Mouse (Mus musculus) liver, embryonic 14.5 days (tissue): ENCODE data around the gene Agxt2. TPM values are rescaled to one million over a fixed set of nuclear protein-coding genes. Genes with fewer than 3 reads are reported as not detected.

Experiments used
- ATAC-seq: fragments of 200-750 bp; cut with Nextera tagmentation; 2 replicates; pipeline ENCODE4 v1.8.0; 2017; ENCODE audit warnings: moderate number of reproducible peaks, mild to moderate bottlenecking, moderate library complexity; ENCODE audit not compliant: insufficient read depth
- DNase-seq, 3 experiments: peaks; one replicate each; pipeline ENCODE4 v3.0.0-alpha.2; 2012 to 2013; ENCODE audit warnings: low read depth in 3 of 3, low spot score in 3 of 3
- H3K27ac ChIP-seq: fragments of 300-500 bp; sonication (generic); 2 replicates; pipeline ENCODE4 v1.5.1; 2014; ENCODE audit warnings: moderate library complexity, mild to moderate bottlenecking, control low read depth, inconsistent platforms
- H3K27me3 ChIP-seq: fragments of 300-500 bp; sonication (generic); 2 replicates; pipeline ENCODE4 v1.6.1; 2014; ENCODE audit warnings: mild to moderate bottlenecking, low read length, moderate library complexity; ENCODE audit not compliant: control insufficient read depth, insufficient read depth
- H3K36me3 ChIP-seq: fragments of 300-500 bp; sonication (generic); replicated peaks from 2 replicates; pipeline ENCODE4 v1.6.1; 2014; ENCODE audit warnings: low read depth; ENCODE audit not compliant: control insufficient read depth, insufficient read depth
- H3K4me1 ChIP-seq, 2 experiments: fragments of 200-500 bp in 1 of 2; fragments of 300-500 bp in 1 of 2; sonication (generic) in 1 of 2; replicated peaks; 2 replicates each; pipeline ENCODE4 v1.6.1; 2012 to 2014; ENCODE audit warnings: antibody characterized with exemption in 1 of 2, inconsistent platforms in 1 of 2, low read length in 1 of 2; ENCODE audit not compliant: control insufficient read depth in 2 of 2, insufficient read depth in 2 of 2
- H3K4me2 ChIP-seq: fragments of 300-500 bp; sonication (generic); 2 replicates; pipeline ENCODE4 v1.6.1; 2014; ENCODE audit warnings: low read depth, mild to moderate bottlenecking, control low read depth, moderate library complexity
- H3K4me3 ChIP-seq, 2 experiments: fragments of 200-500 bp in 1 of 2; fragments of 300-500 bp in 1 of 2; sonication (generic) in 1 of 2; 2 replicates each; pipeline ENCODE4 v1.5.1; 2012 to 2014; ENCODE audit warnings: low read depth in 2 of 2, low read length in 2 of 2, mild to moderate bottlenecking in 2 of 2, control low read depth in 1 of 2, inconsistent platforms in 1 of 2, moderate library complexity in 1 of 2; ENCODE audit not compliant: insufficient read depth in 1 of 2
- H3K9ac ChIP-seq: fragments of 300-500 bp; sonication (generic); replicated peaks from 2 replicates; pipeline ENCODE4 v1.6.1; 2014; ENCODE audit warnings: mild to moderate bottlenecking, control low read depth, moderate library complexity
- H3K9me3 ChIP-seq: fragments of 300-500 bp; sonication (generic); 2 replicates; pipeline ENCODE4 v1.6.1; 2016; ENCODE audit warnings: low read length, mixed read lengths; ENCODE audit not compliant: control insufficient read depth
- CTCF ChIP-seq: IDR thresholded peaks from 2 replicates; pipeline ENCODE4 v1.5.1; 2016; ENCODE audit warnings: antibody characterized with exemption, low read depth, control low read depth
- EP300 ChIP-seq: IDR thresholded peaks from 2 replicates; pipeline ENCODE4 v1.6.1; 2016; ENCODE audit warnings: antibody characterized with exemption, low read depth
- WGBS: fragments of 180-500 bp; shearing (Covaris S2); extraction: QIAGEN DNeasy Blood & Tissue Kit; methylation state at CpG from one replicate; pipeline ENCODE4 v1.1.7; 2014; ENCODE audit not compliant: insufficient replicate concordance; 5-methylcytosine and 5-hydroxymethylcytosine counted together
- polyA plus RNA-seq, 2 experiments: library from polyadenylated mRNA; depleted of rRNA in 1 of 2; stranded (reverse) in 1 of 2; unstranded in 1 of 2; fragments of >200 nt; fragmentation: Nextera tagmentation in 1 of 2; extraction: Ambion mirVana in 1 of 2; gene quantifications; 2 replicates each; pipeline versions ENCODE4 v1.2.1 to v1.2.3; 2012 to 2014

Gene Agxt2
- polyA plus RNA-seq, 2 experiments = 7.5 to 11.2 TPM

- WGBS = 50% methylated on average over 3 of the region's 3 CpGs
- Histone ChIP-seq H3K9me3 (no peaks in the 10 kb centered on the region), H3K27me3 (no peaks in the 10 kb centered on the region), H3K4me1 (peaks cover 0 to 2% of the 10 kb centered on the region in 2 experiments; a peak in 1 of 4 replicates), H3K4me2 (no peak overlapping the region), H3K27ac (no peak overlapping the region), H3K4me3 (no peak overlapping the region), H3K9ac (no peak overlapping the region), H3K36me3 (no peaks in the 10 kb centered on the region)
- TF ChIP-seq CTCF (no peak), EP300 (no peak)
- ATAC-seq (0 out of 2 replicates have a peak, but pooled peaks have one; percentile 34), DNase-seq (no peak)
These were observed 42.1 kb downstream of the Agxt2 start for GRCm38 (mm10) chr15:10400415-10400814.

- no peak for DNase-seq
These were observed 51.5 kb downstream of the Agxt2 start for GRCm38 (mm10) chr15:10409842-10410241.

GRCm38 (mm10) chr15:10410881-10411280 is 52.5 kb downstream of the Agxt2 start:
- no peaks in the 10 kb centered on the region for H3K4me1 ChIP-seq

More at GRCm38 (mm10) chr15:10409842-10410241, 51.5 kb downstream of the Agxt2 start:
- H3K27ac ChIP-seq = no peak overlapping the region
- WGBS = 62% methylated on average over 3 of the region's 3 CpGs
- no peak overlapping the region for H3K4me2 ChIP-seq
- no peak for ATAC-seq
- no peaks in the 10 kb centered on the region for H3K36me3 ChIP-seq
- no peaks in the 10 kb centered on the region for H3K9me3 ChIP-seq
- no peak overlapping the region for H3K9ac ChIP-seq
- no peak overlapping the region for H3K4me3 ChIP-seq
- no peak for TF ChIP-seq CTCF
- no peak for TF ChIP-seq EP300
- no peaks in the 10 kb centered on the region for H3K27me3 ChIP-seq
- no peaks in the 10 kb centered on the region for H3K4me1 ChIP-seq

GRCm38 (mm10) chr15:10413656-10414055 is 55.3 kb downstream of the Agxt2 start:
- ATAC-seq = no peak
- TF ChIP-seq CTCF = no peak
- TF ChIP-seq EP300 = no peak

More at GRCm38 (mm10) chr15:10410881-10411280, 52.5 kb downstream of the Agxt2 start:
- ATAC-seq (no peak), DNase-seq (no peak)
- no peak for TF ChIP-seq EP300
- no peak for TF ChIP-seq CTCF
- no peaks in the 10 kb centered on the region for H3K27me3 ChIP-seq
- H3K9ac ChIP-seq = no peak overlapping the region
- no peaks in the 10 kb centered on the region for H3K36me3 ChIP-seq
- no peak overlapping the region for H3K27ac ChIP-seq
- H3K4me2 ChIP-seq = no peak overlapping the region
- 60% methylated on average over 2 of the region's 2 CpGs for WGBS
- no peaks in the 10 kb centered on the region for H3K9me3 ChIP-seq
- H3K4me3 ChIP-seq = no peak overlapping the region

GRCm38 (mm10) chr15:10421138-10421784 is 62.9 kb downstream of the Agxt2 start:
- ATAC-seq = no peak
- no peaks in the 10 kb centered on the region for H3K27me3 ChIP-seq
- no peaks in the 10 kb centered on the region for H3K4me1 ChIP-seq
- no peak overlapping the region for H3K4me3 ChIP-seq
- no peak overlapping the region for H3K9ac ChIP-seq
- WGBS = 42% methylated on average over 7 of the region's 7 CpGs
- no peak overlapping the region for H3K4me2 ChIP-seq
- no peak for DNase-seq
- no peak overlapping the region for H3K27ac ChIP-seq
- no peaks in the 10 kb centered on the region for H3K9me3 ChIP-seq
- no peak for TF ChIP-seq CTCF
- no peaks in the 10 kb centered on the region for H3K36me3 ChIP-seq

More at GRCm38 (mm10) chr15:10413656-10414055, 55.3 kb downstream of the Agxt2 start:
- H3K36me3 ChIP-seq = no peaks in the 10 kb centered on the region
- H3K4me1 ChIP-seq = no peaks in the 10 kb centered on the region
- H3K4me2 ChIP-seq = no peak overlapping the region
- no peak overlapping the region for H3K9ac ChIP-seq
- no peak overlapping the region for H3K4me3 ChIP-seq
- H3K27me3 ChIP-seq = no peaks in the 10 kb centered on the region
- no peak overlapping the region for H3K27ac ChIP-seq
- no peak for DNase-seq
- 70% methylated on average over 6 of the region's 6 CpGs for WGBS
- H3K9me3 ChIP-seq = no peaks in the 10 kb centered on the region
